Mouse (Mus musculus): ENCODE data around the gene Kmt5a.

DNA sequence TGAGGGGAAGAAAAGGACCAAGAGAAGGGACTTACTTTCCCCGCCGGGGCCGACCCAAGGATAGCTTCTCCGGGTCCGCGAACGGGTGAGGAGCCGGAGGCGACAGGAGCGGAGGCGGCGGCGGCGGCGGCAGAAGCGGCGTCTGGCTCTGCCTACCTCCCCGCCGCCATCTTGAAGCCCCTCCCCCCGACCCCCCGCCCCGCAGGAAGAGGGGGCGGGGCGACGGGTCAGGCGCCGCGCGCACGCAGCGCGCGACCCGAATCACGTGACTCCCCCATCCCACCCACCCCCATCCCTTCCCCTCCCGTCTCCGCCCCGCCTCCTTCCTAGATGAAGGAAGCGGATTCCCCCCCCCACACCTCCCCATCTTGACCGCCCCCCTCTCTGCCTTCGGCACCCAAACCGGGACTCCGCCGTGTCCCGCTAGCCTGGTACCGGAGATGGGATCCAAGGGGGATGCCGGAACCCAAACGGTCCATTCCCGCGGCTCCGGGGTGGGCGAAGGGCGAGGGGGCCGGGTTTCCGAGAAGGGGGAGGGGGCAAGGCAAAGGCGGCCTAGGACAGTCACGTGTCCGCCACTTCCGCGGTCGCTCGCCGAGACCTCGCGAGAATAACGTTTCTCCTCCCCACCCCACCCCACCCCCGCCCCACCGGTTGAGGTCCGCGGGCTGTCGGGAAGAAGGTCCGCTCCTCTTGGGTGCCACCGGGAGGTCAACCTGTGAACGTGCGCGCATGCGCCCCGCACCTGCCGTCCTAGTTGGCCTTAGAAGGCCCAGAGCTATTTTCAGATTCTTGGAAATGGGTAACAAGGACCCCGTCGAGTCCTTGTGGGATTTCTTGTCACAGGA, 14.1 kb upstream of the Kmt5a start, which contains the start of gene Sbno1:
- TF ChIP-seq GATA1 (IDR thresholded peaks at IDR 0.05; ENCODE audit: low read length) (no peak), TAL1 (IDR thresholded peaks at IDR 0.05; ENCODE audit: low read length) (no peak)
